Mouse (Mus musculus): ENCODE measurements around the gene Gstp1. TPM values are rescaled to one million over a fixed set of nuclear protein-coding genes. Genes with fewer than 3 reads are reported as not detected.
"Not testable (repeated sequence)": the region's sequence is repeated elsewhere in the genome, so short reads cannot be mapped to it uniquely, and the experiment has no call there.

Gstp1 gene
- polyA plus RNA-seq, 1 experiment from 2014 or later = 1,107 TPM

GRCm38 (mm10) chr19:4046866-4047254 lies 9.1 kb upstream of the Gstp1 start:
- Histone ChIP-seq H3K9ac (ENCODE audit: low read depth, low read length) (0 out of 2 replicates have a peak overlapping the region, but pooled peaks have one; percentile 12), H3K27ac (ENCODE audit: low read length) (peak overlapping the region; percentile 94), H3K36me3 (ENCODE audit: control insufficient read depth, insufficient read depth, low read length) (no peaks in the 10 kb centered on the region), H3K4me3 (ENCODE audit: low read length) (no peak overlapping the region), H3K27me3 (replicated peaks; ENCODE audit: control insufficient read depth, insufficient read depth, low read length) (no peaks in the 10 kb centered on the region), H3K4me2 (ENCODE audit: low read depth, low read length) (peak overlapping the region; percentile 19), H3K4me1 (ENCODE audit: control insufficient read depth, insufficient read depth, low read length) (peaks cover 4% of the 10 kb centered on the region; the same call in 1 of the 2 replicates), H3K9me3 (ENCODE audit: control insufficient read depth, low read length) (no peaks in the 10 kb centered on the region; the same call in 1 of the 2 replicates)
- ATAC-seq = peak; percentile 87
- 63% methylated on average over 8 of the region's 8 CpGs for WGBS

- Histone ChIP-seq H3K36me3 (ENCODE audit: control insufficient read depth, insufficient read depth, low read length) (no peaks in the 10 kb centered on the region), H3K27ac (ENCODE audit: low read length) (peak within 1 kb of the TSS; percentile 94), H3K27me3 (replicated peaks; ENCODE audit: control insufficient read depth, insufficient read depth, low read length) (no peaks in the 10 kb centered on the region), H3K4me3 (ENCODE audit: low read length) (no peak within 1 kb of the TSS), H3K4me1 (ENCODE audit: control insufficient read depth, insufficient read depth, low read length) (peaks cover 4% of the 10 kb centered on the region; the same call in 1 of the 2 replicates), H3K9me3 (ENCODE audit: control insufficient read depth, low read length) (no peaks in the 10 kb centered on the region; the same call in 1 of the 2 replicates), H3K9ac (ENCODE audit: low read depth, low read length) (no peak within 1 kb of the TSS), H3K4me2 (ENCODE audit: low read depth, low read length) (peak within 1 kb of the TSS; percentile 23; the same call in 1 of the 2 replicates)
- peak; percentile 77 for ATAC-seq
- WGBS = 29% methylated on average over 16 of the region's 16 CpGs
Measured at GRCm38 (mm10) chr19:4045966-4046865, 8.4 kb upstream of the Gstp1 start, which contains the start of gene Gstp2. Gstp2 (minus strand) TSS chr19:4046023.

DNA sequence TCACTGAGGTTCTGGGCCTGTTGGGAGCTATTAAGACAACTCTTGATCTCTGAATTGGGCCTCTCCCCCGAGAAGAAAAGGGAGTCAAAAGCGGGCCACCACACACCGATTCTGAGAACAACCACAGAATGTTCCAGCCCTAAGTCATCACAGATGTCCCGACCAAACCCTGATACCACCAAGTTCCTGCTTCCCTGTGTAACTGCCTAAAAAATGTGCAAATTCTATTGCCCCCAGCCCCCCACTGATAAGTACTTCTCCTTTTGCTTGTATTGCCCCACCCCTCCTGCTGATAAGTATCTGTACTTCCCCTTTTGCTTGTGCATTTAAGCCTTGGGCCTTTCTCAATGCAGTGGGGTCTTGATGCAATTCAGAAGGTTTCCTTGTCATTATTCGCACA lies 6.3 kb upstream of the Gstp1 start:
- 85% methylated on average over 5 of the region's 5 CpGs for WGBS
- not testable (repeated sequence) for H3K4me2 ChIP-seq (ENCODE audit: low read depth, low read length)

GRCm38 (mm10) chr19:4042124-4042523 lies 4.3 kb upstream of the Gstp1 start:
- peaks cover 8% of the 10 kb centered on the region for H3K4me1 ChIP-seq (ENCODE audit: control insufficient read depth, insufficient read depth, low read length)
- H3K27me3 ChIP-seq (replicated peaks; ENCODE audit: control insufficient read depth, insufficient read depth, low read length) = no peaks in the 10 kb centered on the region
- H3K4me3 ChIP-seq (ENCODE audit: low read length) = no peak overlapping the region
- peak overlapping the region; percentile 59 for H3K27ac ChIP-seq (ENCODE audit: low read length)
- H3K9me3 ChIP-seq (ENCODE audit: control insufficient read depth, low read length) = no peaks in the 10 kb centered on the region
- H3K9ac ChIP-seq (ENCODE audit: low read depth, low read length) = no peak overlapping the region
- ATAC-seq = 0 out of 2 replicates have a peak, but pooled peaks have one; percentile 3
- H3K36me3 ChIP-seq (ENCODE audit: control insufficient read depth, insufficient read depth, low read length) = no peaks in the 10 kb centered on the region
- peak overlapping the region; percentile 18; the same call in 1 of the 2 replicates for H3K4me2 ChIP-seq (ENCODE audit: low read depth, low read length)
- 61% methylated on average over 14 of the region's 14 CpGs for WGBS

More for the DNA sequence above, 6.3 kb upstream of the Gstp1 start:
- H3K9me3 ChIP-seq (ENCODE audit: control insufficient read depth, low read length); H3K4me3 ChIP-seq (ENCODE audit: low read length); H3K4me1 ChIP-seq (ENCODE audit: control insufficient read depth, insufficient read depth, low read length); H3K27ac ChIP-seq (ENCODE audit: low read length); ATAC-seq; H3K36me3 ChIP-seq (ENCODE audit: control insufficient read depth, insufficient read depth, low read length); H3K9ac ChIP-seq (ENCODE audit: low read depth, low read length); H3K27me3 ChIP-seq (replicated peaks; ENCODE audit: control insufficient read depth, insufficient read depth, low read length): not testable (repeated sequence)

- H3K27me3 ChIP-seq (replicated peaks; ENCODE audit: control insufficient read depth, insufficient read depth, low read length); ATAC-seq; H3K9ac ChIP-seq (ENCODE audit: low read depth, low read length); H3K9me3 ChIP-seq (ENCODE audit: control insufficient read depth, low read length); H3K36me3 ChIP-seq (ENCODE audit: control insufficient read depth, insufficient read depth, low read length); H3K4me1 ChIP-seq (ENCODE audit: control insufficient read depth, insufficient read depth, low read length); H3K4me2 ChIP-seq (ENCODE audit: low read depth, low read length); H3K4me3 ChIP-seq (ENCODE audit: low read length); H3K27ac ChIP-seq (ENCODE audit: low read length): not testable (repeated sequence)
- 82% methylated on average over 3 of the region's 4 CpGs for WGBS
Measured at GRCm38 (mm10) chr19:4041500-4041899, 3.7 kb upstream of the Gstp1 start.

DNA sequence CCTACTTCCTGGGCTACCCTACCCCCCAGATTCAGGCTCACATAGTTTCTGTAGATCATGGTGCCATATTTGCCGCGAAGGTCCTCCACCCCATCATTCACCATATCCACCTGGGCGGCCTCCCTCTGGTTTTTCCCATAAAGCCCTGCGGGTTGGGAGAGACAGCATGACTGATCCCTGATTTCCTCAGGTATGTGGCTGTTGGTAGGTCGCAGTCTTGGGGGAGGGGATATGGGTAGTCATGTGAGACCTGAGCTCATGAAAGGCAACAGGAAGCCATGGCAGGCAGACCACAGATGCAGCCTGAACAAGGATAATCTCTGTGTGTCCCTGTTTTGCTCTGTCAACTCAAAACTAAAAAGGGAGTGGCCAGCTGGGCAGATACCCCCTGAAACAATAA lies 3.2 kb upstream of the Gstp1 start:
- not testable (repeated sequence) for ATAC-seq; H3K9me3 ChIP-seq (ENCODE audit: control insufficient read depth, low read length); H3K27ac ChIP-seq (ENCODE audit: low read length); H3K4me2 ChIP-seq (ENCODE audit: low read depth, low read length); H3K36me3 ChIP-seq (ENCODE audit: control insufficient read depth, insufficient read depth, low read length); H3K9ac ChIP-seq (ENCODE audit: low read depth, low read length); H3K4me3 ChIP-seq (ENCODE audit: low read length); H3K27me3 ChIP-seq (replicated peaks; ENCODE audit: control insufficient read depth, insufficient read depth, low read length)
- 93% methylated on average over 5 of the region's 5 CpGs for WGBS
- H3K4me1 ChIP-seq (ENCODE audit: control insufficient read depth, insufficient read depth, low read length) = peaks cover 13% of the 10 kb centered on the region

- H3K4me3 ChIP-seq (ENCODE audit: low read length) = peak overlapping the region; percentile 72
- peak overlapping the region; percentile 84 for H3K27ac ChIP-seq (ENCODE audit: low read length)
- H3K9me3 ChIP-seq (ENCODE audit: control insufficient read depth, low read length); H3K36me3 ChIP-seq (ENCODE audit: control insufficient read depth, insufficient read depth, low read length); H3K27me3 ChIP-seq (replicated peaks; ENCODE audit: control insufficient read depth, insufficient read depth, low read length): not testable (repeated sequence)
- peak overlapping the region; percentile 80 for H3K4me2 ChIP-seq (ENCODE audit: low read depth, low read length)
- WGBS = 25% methylated on average over 7 of the region's 8 CpGs
- ATAC-seq = peak; percentile 5; the same call in 1 of the 2 replicates
- peaks cover 16% of the 10 kb centered on the region for H3K4me1 ChIP-seq (ENCODE audit: control insufficient read depth, insufficient read depth, low read length)
- H3K9ac ChIP-seq (ENCODE audit: low read depth, low read length) = peak overlapping the region; percentile 86
Measured at GRCm38 (mm10) chr19:4037154-4037787, 514 bp downstream of the Gstp1 start.

DNA sequence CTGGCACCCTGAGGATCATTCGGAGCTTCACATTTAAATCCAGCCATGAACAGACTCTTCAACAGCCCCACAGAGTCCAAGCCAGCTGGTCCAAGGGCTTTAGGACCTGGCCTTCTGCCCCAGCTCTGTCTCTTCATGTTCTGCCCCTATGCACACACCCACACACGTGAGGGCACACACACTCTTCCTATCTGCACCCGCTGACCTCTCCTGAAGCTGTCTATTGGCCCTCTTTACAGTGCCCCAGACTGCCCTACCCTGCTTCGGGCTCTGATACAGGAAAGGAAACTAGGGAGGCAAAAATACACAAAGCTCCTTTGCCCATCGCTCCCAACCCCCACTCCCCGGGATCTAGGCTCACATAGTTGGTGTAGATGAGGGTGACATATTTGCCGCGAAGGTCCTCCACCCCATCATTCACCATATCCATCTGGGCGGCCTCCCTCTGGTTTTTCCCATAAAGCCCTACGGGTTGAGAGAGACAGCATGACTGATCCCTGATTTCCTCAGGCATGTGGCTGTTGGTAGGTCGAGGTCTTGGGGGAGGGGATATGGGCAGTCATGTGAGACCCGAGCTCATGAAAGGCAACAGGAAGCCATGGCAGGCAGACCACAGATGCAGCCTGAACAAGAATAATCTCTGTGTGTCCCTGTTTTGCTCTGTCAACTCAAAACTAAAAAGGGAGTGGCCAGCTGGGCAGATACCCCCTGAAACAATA lies 1.3 kb downstream of the Gstp1 start:
- WGBS = 66% methylated on average over 12 of the region's 12 CpGs

More for the DNA sequence above, 1.3 kb downstream of the Gstp1 start:
- Histone ChIP-seq H3K9me3 (ENCODE audit: control insufficient read depth, low read length) (no peaks in the 10 kb centered on the region), H3K27me3 (replicated peaks; ENCODE audit: control insufficient read depth, insufficient read depth, low read length) (no peaks in the 10 kb centered on the region), H3K4me2 (ENCODE audit: low read depth, low read length) (peak overlapping the region; percentile 46), H3K9ac (ENCODE audit: low read depth, low read length) (peak overlapping the region; percentile 58), H3K4me3 (ENCODE audit: low read length) (peak overlapping the region; percentile 30), H3K27ac (ENCODE audit: low read length) (peak overlapping the region; percentile 7), H3K36me3 (ENCODE audit: control insufficient read depth, insufficient read depth, low read length) (0 out of 2 replicates have a peak, but pooled peaks cover 2% of the 10 kb centered on the region), H3K4me1 (ENCODE audit: control insufficient read depth, insufficient read depth, low read length) (peaks cover 16% of the 10 kb centered on the region)
- ATAC-seq = peak; percentile 72
